Mouse (Mus musculus) forebrain, embryonic 11.5 days (tissue): Measurements from ENCODE around the gene Vezf1. TPM values are rescaled to one million over a fixed set of nuclear protein-coding genes. Genes with fewer than 3 reads are reported as not detected.

Experiments
- ATAC-seq: fragments of 200-750 bp; cut with Nextera tagmentation; replicated peaks from 2 replicates; pipeline ENCODE4 v1.8.0; 2017; ENCODE audit warnings: moderate TSS enrichment; ENCODE audit not compliant: low FRiP score
- DNase-seq: peaks from one replicate; pipeline ENCODE4 v3.0.0-alpha.2; 2017; ENCODE audit warnings: low spot score
- H3K27ac ChIP-seq: fragments of 300-500 bp; sonication (generic); 2 replicates; pipeline ENCODE4 v1.5.1; 2014; ENCODE audit warnings: low read depth, low read length
- H3K27me3 ChIP-seq: fragments of 300-500 bp; sonication (generic); 2 replicates; pipeline ENCODE4 v1.6.1; 2014; ENCODE audit warnings: mild to moderate bottlenecking, low read length, mixed read lengths; ENCODE audit not compliant: control insufficient read depth, insufficient read depth
- H3K36me3 ChIP-seq: fragments of 300-500 bp; sonication (generic); 2 replicates; pipeline ENCODE4 v1.6.1; 2014; ENCODE audit warnings: mild to moderate bottlenecking, low read length, moderate library complexity, mixed read lengths; ENCODE audit not compliant: control insufficient read depth, insufficient read depth
- H3K4me1 ChIP-seq: fragments of 300-500 bp; sonication (generic); replicated peaks from 2 replicates; pipeline ENCODE4 v1.6.1; 2014; ENCODE audit warnings: low read length, mixed read lengths; ENCODE audit not compliant: control insufficient read depth, insufficient read depth
- H3K4me2 ChIP-seq: fragments of 300-500 bp; sonication (generic); 2 replicates; pipeline ENCODE4 v1.6.1; 2014; ENCODE audit warnings: low read depth, mild to moderate bottlenecking, low read length, moderate library complexity, mixed read lengths; ENCODE audit not compliant: severe bottlenecking
- H3K4me3 ChIP-seq: fragments of 300-500 bp; sonication (generic); 2 replicates; pipeline ENCODE4 v1.5.1; 2014; ENCODE audit warnings: low read depth, low read length
- H3K9ac ChIP-seq: fragments of 300-500 bp; sonication (generic); 2 replicates; pipeline ENCODE4 v1.6.1; 2014; ENCODE audit warnings: low read length
- H3K9me3 ChIP-seq: fragments of 300-500 bp; sonication (generic); 2 replicates; pipeline ENCODE4 v1.6.1; 2016; ENCODE audit warnings: low read length, mixed read lengths; ENCODE audit not compliant: control insufficient read depth
- WGBS: fragments of 180-500 bp; shearing (Covaris S2); extraction: QIAGEN DNeasy Blood & Tissue Kit; methylation state at CpG from one replicate; pipeline ENCODE4 v1.1.7; 2014; 5-methylcytosine and 5-hydroxymethylcytosine counted together
- polyA plus RNA-seq: library from polyadenylated mRNA; unstranded; fragments of >200 nt; fragmentation: Nextera tagmentation; extraction: Ambion mirVana; gene quantifications from 2 replicates; pipeline ENCODE4 v1.2.1, GENCODE M21; 2014

The Vezf1 gene
- polyA plus RNA-seq, 1 experiment from 2014 or later: 84.8 TPM

- Histone ChIP-seq H3K4me2 (no peak overlapping the region), H3K27ac (peak overlapping the region; percentile 95), H3K36me3 (no peaks in the 10 kb centered on the region), H3K9ac (peak overlapping the region; percentile 1; the same call in 1 of the 2 replicates), H3K4me1 (peaks cover 47% of the 10 kb centered on the region), H3K9me3 (no peaks in the 10 kb centered on the region), H3K27me3 (no peaks in the 10 kb centered on the region), H3K4me3 (no peak overlapping the region)
- ATAC-seq: no peak
- WGBS: 48% methylated on average over 6 of the region's 6 CpGs
- no peak for DNase-seq
These were observed 50.0 kb downstream of the Vezf1 start for GRCm38 (mm10) chr11:88118091-88118440.

- H3K4me3 ChIP-seq: no peak overlapping the region
- H3K9me3 ChIP-seq: no peaks in the 10 kb centered on the region
- peak overlapping the region; percentile 95 for H3K27ac ChIP-seq
- no peaks in the 10 kb centered on the region for H3K27me3 ChIP-seq
- no peaks in the 10 kb centered on the region for H3K36me3 ChIP-seq
- 5% methylated on average over 8 of the region's 8 CpGs for WGBS
- peak; percentile 88 for DNase-seq
- peak overlapping the region; percentile 42 for H3K4me2 ChIP-seq
- H3K4me1 ChIP-seq: peaks cover 49% of the 10 kb centered on the region
- ATAC-seq: peak; percentile 90
- H3K9ac ChIP-seq: peak overlapping the region; percentile 45
These were observed 51.0 kb downstream of the Vezf1 start for GRCm38 (mm10) chr11:88118817-88119642.

- no peak overlapping the region for H3K4me3 ChIP-seq
- H3K9ac ChIP-seq: no peak overlapping the region
These were observed 54.5 kb downstream of the Vezf1 start for GRCm38 (mm10) chr11:88122545-88122944.

GRCm38 (mm10) chr11:88123021-88123420, 54.9 kb downstream of the Vezf1 start:
- H3K27ac ChIP-seq: peak overlapping the region; percentile 13; the same call in 1 of the 2 replicates
- DNase-seq (no peak), ATAC-seq (no peak)
- H3K36me3 ChIP-seq: no peaks in the 10 kb centered on the region
- H3K9me3 ChIP-seq: no peaks in the 10 kb centered on the region
- peaks cover 51% of the 10 kb centered on the region for H3K4me1 ChIP-seq
- H3K4me3 ChIP-seq: no peak overlapping the region
- H3K27me3 ChIP-seq: no peaks in the 10 kb centered on the region
- no peak overlapping the region for H3K9ac ChIP-seq
- 66% methylated on average over 5 of the region's 5 CpGs for WGBS
- H3K4me2 ChIP-seq: no peak overlapping the region

More at GRCm38 (mm10) chr11:88122545-88122944, 54.5 kb downstream of the Vezf1 start:
- ATAC-seq (no peak), DNase-seq (no peak)
- 44% methylated on average over 5 of the region's 5 CpGs for WGBS
- peak overlapping the region; percentile 13; the same call in 1 of the 2 replicates for H3K27ac ChIP-seq
- H3K36me3 ChIP-seq: no peaks in the 10 kb centered on the region
- no peak overlapping the region for H3K4me2 ChIP-seq
- peaks cover 56% of the 10 kb centered on the region for H3K4me1 ChIP-seq
- H3K27me3 ChIP-seq: no peaks in the 10 kb centered on the region
- no peaks in the 10 kb centered on the region for H3K9me3 ChIP-seq

- Histone ChIP-seq H3K4me2 (no peak overlapping the region), H3K4me3 (no peak overlapping the region), H3K27me3 (no peaks in the 10 kb centered on the region), H3K9me3 (no peaks in the 10 kb centered on the region), H3K4me1 (peaks cover 48% of the 10 kb centered on the region), H3K9ac (no peak overlapping the region), H3K27ac (no peak overlapping the region), H3K36me3 (no peaks in the 10 kb centered on the region)
- WGBS: 29% methylated on average over 6 of the region's 6 CpGs
- no peak for DNase-seq
- no peak for ATAC-seq
These were observed 55.7 kb downstream of the Vezf1 start for GRCm38 (mm10) chr11:88123731-88124130.

- H3K4me1 ChIP-seq: peaks cover 32% of the 10 kb centered on the region
- WGBS: 73% methylated on average over 7 of the region's 7 CpGs
These were observed 57.4 kb downstream of the Vezf1 start for GRCm38 (mm10) chr11:88125483-88125882.

GRCm38 (mm10) chr11:88126306-88126793, 58.3 kb downstream of the Vezf1 start:
- no peaks in the 10 kb centered on the region for H3K27me3 ChIP-seq
- WGBS: 4% methylated on average over 5 of the region's 5 CpGs
- H3K27ac ChIP-seq: peak overlapping the region; percentile 37
- H3K4me1 ChIP-seq: peaks cover 30% of the 10 kb centered on the region
- no peak overlapping the region for H3K9ac ChIP-seq
- peak overlapping the region; percentile 15; the same call in 1 of the 2 replicates for H3K4me2 ChIP-seq
- peak; percentile 18; the same call in 1 of the 2 replicates for ATAC-seq
- H3K4me3 ChIP-seq: no peak overlapping the region
- H3K9me3 ChIP-seq: no peaks in the 10 kb centered on the region
- no peaks in the 10 kb centered on the region for H3K36me3 ChIP-seq
- no peak for DNase-seq

More at GRCm38 (mm10) chr11:88125483-88125882, 57.4 kb downstream of the Vezf1 start:
- H3K9ac ChIP-seq: no peak overlapping the region
- H3K9me3 ChIP-seq: no peaks in the 10 kb centered on the region
- no peaks in the 10 kb centered on the region for H3K27me3 ChIP-seq
- DNase-seq: no peak
- ATAC-seq: no peak
- H3K4me2 ChIP-seq: no peak overlapping the region
- peak overlapping the region; percentile 37; the same call in 1 of the 2 replicates for H3K27ac ChIP-seq
- no peak overlapping the region for H3K4me3 ChIP-seq
- no peaks in the 10 kb centered on the region for H3K36me3 ChIP-seq

- H3K9ac ChIP-seq: no peak overlapping the region
- H3K27ac ChIP-seq: no peak overlapping the region
- 93% methylated on average over 9 of the region's 9 CpGs for WGBS
- H3K4me3 ChIP-seq: no peak overlapping the region
- no peaks in the 10 kb centered on the region for H3K9me3 ChIP-seq
- DNase-seq: no peak
- no peaks in the 10 kb centered on the region for H3K36me3 ChIP-seq
- no peaks in the 10 kb centered on the region for H3K27me3 ChIP-seq
- peaks cover 19% of the 10 kb centered on the region for H3K4me1 ChIP-seq
- ATAC-seq: no peak
- H3K4me2 ChIP-seq: no peak overlapping the region
These were observed 60.4 kb downstream of the Vezf1 start for GRCm38 (mm10) chr11:88128461-88128860.
